Mouse (Mus musculus) bone marrow, adult 2 months (tissue): ENCODE data around the gene Shisa5.

ENCODE experiments used
- CTCF ChIP-seq: fragments of 200-500 bp; IDR thresholded peaks from 2 replicates; pipeline ENCODE4 v1.5.1; 2011; ENCODE audit warnings: low read length, control low read depth; ENCODE audit not compliant: control insufficient read depth, insufficient read depth
- POLR2A ChIP-seq: fragments of 200-500 bp; IDR thresholded peaks from 2 replicates; pipeline ENCODE4 v1.6.1; 2011; ENCODE audit warnings: low read depth, mild to moderate bottlenecking, control low read depth, low read length, borderline replicate concordance; ENCODE audit not compliant: control insufficient read depth

DNA sequence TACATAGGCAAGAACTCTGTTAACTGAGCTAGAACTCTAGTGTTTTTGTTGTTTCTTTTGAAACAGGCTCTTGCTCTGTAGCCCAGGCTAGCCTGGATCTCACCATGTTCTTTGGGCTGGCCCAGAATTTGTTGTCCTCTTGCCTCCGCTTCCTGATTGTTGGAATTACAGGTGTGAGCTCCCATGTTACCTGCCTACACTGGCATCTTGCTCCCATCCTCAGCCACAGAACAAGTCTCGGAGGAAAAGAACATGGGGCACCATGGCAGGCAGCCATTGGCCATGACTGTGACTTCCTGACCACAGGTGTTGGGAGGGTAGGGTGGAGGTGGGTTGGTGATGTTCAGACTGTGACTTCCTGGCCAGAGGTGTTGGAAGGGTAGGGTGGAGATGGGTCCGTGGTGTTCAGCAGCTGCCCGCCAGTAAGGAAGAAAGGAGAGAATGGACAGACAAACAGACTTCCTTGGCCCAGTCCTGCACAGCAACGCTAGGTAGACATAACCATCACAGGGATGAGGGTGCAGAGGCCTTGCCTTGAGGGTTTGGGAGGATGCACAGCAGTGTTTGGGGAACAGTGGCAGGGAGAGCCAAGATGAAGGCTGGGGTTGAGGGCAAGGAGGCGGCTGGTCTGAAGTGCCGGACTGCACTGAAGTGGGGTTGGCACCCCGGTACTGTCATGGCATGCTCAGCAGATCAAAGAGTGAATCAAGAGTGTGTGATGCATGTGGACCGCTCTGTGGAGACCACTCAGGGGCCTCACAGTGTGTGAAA lies 14.3 kb downstream of the Shisa5 start:
- no peak for TF ChIP-seq CTCF
- 0 out of 2 replicates have a peak, but pooled peaks have one; percentile 24 for TF ChIP-seq POLR2A
